Mouse (Mus musculus) erythroid progenitor cell, adult 5-6 weeks (primary cell): ENCODE measurements around the gene Rps5. TPM values are rescaled to one million over a fixed set of nuclear protein-coding genes. Genes with fewer than 3 reads are reported as not detected.
"Not testable (repeated sequence)": the region's sequence is repeated elsewhere in the genome, so short reads cannot be mapped to it uniquely, and the experiment has no call there.

ENCODE experiments used
- ATAC-seq: replicated peaks from 2 replicates; pipeline ENCODE4 v1.8.0; 2016; ENCODE audit warnings: moderate number of reproducible peaks, mild to moderate bottlenecking, moderate TSS enrichment, inconsistent platforms; ENCODE audit not compliant: poor library complexity, low FRiP score, severe bottlenecking
- total RNA-seq, 2 experiments: library from RNA; stranded (forward) in 1 of 2; stranded (reverse) in 1 of 2; fragments of 150-400 nt in 1 of 2; fragments of 186-747, 209-891 nt in 1 of 2; gene quantifications; 2 replicates each; pipeline versions ENCODE4 v1.2.3 to v1.2.4; 2015 to 2017; ENCODE audit warnings: low replicate concordance in 2 of 2

Gene Rps5
- total RNA-seq, 2 experiments from 2014 or later, result 253 to 579 TPM

- no peak for ATAC-seq
Observed at GRCm38 (mm10) chr7:12926316-12926715, 4.2 kb downstream of the Rps5 start.

GRCm38 (mm10) chr7:12927191-12927680 lies 5.1 kb downstream of the Rps5 start, which contains the start of gene Rnf225:
Gene Rnf225, plus strand, starts transcription at chr7:12927416.
- ATAC-seq, result no peak

GRCm38 (mm10) chr7:12927693-12928589 lies 5.9 kb downstream of the Rps5 start:
- no peak for ATAC-seq

GRCm38 (mm10) chr7:12933615-12934140 lies 11.6 kb downstream of the Rps5 start:
- ATAC-seq, result no peak

- no peak for ATAC-seq
Observed at GRCm38 (mm10) chr7:12934808-12935207, 12.7 kb downstream of the Rps5 start.

GRCm38 (mm10) chr7:12937254-12937803 lies 15.2 kb downstream of the Rps5 start:
- ATAC-seq, result not testable (repeated sequence)

GRCm38 (mm10) chr7:12940599-12940998 lies 18.5 kb downstream of the Rps5 start:
- ATAC-seq, result no peak

- ATAC-seq, result peak; percentile 65; the same call in 1 of the 2 replicates
Observed at GRCm38 (mm10) chr7:12943488-12943887, 21.4 kb downstream of the Rps5 start.

GRCm38 (mm10) chr7:12949032-12949871 lies 27.2 kb downstream of the Rps5 start:
- peak; percentile 97 for ATAC-seq

- ATAC-seq, result peak; percentile 44
Observed at GRCm38 (mm10) chr7:12949872-12950229, 27.8 kb downstream of the Rps5 start.

- ATAC-seq, result no peak
Observed at GRCm38 (mm10) chr7:12954896-12955295, 32.8 kb downstream of the Rps5 start.

GRCm38 (mm10) chr7:12957511-12957910 lies 35.4 kb downstream of the Rps5 start:
- ATAC-seq, result no peak

- no peak for ATAC-seq
Observed at GRCm38 (mm10) chr7:12958948-12959347, 36.9 kb downstream of the Rps5 start.

- no peak for ATAC-seq
Observed at GRCm38 (mm10) chr7:12959718-12960117, 37.6 kb downstream of the Rps5 start.

GRCm38 (mm10) chr7:12961511-12962141 lies 39.5 kb downstream of the Rps5 start:
- peak; percentile 75 for ATAC-seq

GRCm38 (mm10) chr7:12965678-12966091 lies 43.6 kb downstream of the Rps5 start, which contains the start of gene Zfp324:
Gene Zfp324, plus strand, starts transcription at chr7:12965838.
- peak; percentile 89 for ATAC-seq

GRCm38 (mm10) chr7:12966104-12966845 lies 44.2 kb downstream of the Rps5 start:
- peak; percentile 82 for ATAC-seq

- no peak for ATAC-seq
Observed at GRCm38 (mm10) chr7:12970906-12971305, 48.8 kb downstream of the Rps5 start.
